Mouse (Mus musculus): ENCODE measurements at regions not wholly inside any gene's neighbourhood (a gene's known extent, or its start where the extent isn't known, plus 50 kb on each side); places are given as distances from the start of the nearest gene placed in this dataset.

DNA sequence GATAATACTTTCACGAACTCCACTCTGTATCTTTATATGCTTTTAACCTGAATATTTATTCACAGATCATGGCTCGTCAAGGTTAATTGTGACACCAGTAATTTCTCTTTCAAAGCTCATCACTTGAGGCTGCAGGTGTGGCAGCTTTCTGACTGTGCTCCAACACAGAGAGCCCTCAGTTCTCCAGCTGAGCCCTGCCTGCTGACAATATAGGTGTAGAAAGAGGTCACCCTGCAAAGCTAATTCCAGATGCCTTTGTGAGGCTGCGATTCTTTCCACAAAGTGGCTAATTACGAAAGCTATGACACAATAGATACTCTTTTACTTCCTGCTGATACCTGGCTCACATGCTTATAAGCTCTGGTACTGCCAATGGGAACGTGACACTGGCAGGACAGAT lies 64.0 kb downstream of the Slitrk5 start:
- no peak for TF ChIP-seq POLR2A (IDR thresholded peaks at IDR 0.05; ENCODE audit: insufficient read depth, low read length)
- TF ChIP-seq CTCF (IDR thresholded peaks at IDR 0.05; ENCODE audit: low read depth, low read length), result no peak

All from ES-Bruce4 (cell line).